Mouse (Mus musculus) forebrain, embryonic 11.5 days (tissue): ENCODE data around the gene Trmt112. TPM values are rescaled to one million over a fixed set of nuclear protein-coding genes. Genes with fewer than 3 reads are reported as not detected.

Experiments
- ATAC-seq: fragments of 200-750 bp; cut with Nextera tagmentation; replicated peaks from 2 replicates; pipeline ENCODE4 v1.8.0; 2017; ENCODE audit warnings: moderate TSS enrichment; ENCODE audit not compliant: low FRiP score
- DNase-seq: peaks from one replicate; pipeline ENCODE4 v3.0.0-alpha.2; 2017; ENCODE audit warnings: low spot score
- H3K27ac ChIP-seq: fragments of 300-500 bp; sonication (generic); 2 replicates; pipeline ENCODE4 v1.5.1; 2014; ENCODE audit warnings: low read depth, low read length
- H3K27me3 ChIP-seq: fragments of 300-500 bp; sonication (generic); 2 replicates; pipeline ENCODE4 v1.6.1; 2014; ENCODE audit warnings: mild to moderate bottlenecking, low read length, mixed read lengths; ENCODE audit not compliant: control insufficient read depth, insufficient read depth
- H3K36me3 ChIP-seq: fragments of 300-500 bp; sonication (generic); 2 replicates; pipeline ENCODE4 v1.6.1; 2014; ENCODE audit warnings: mild to moderate bottlenecking, low read length, moderate library complexity, mixed read lengths; ENCODE audit not compliant: control insufficient read depth, insufficient read depth
- H3K4me1 ChIP-seq: fragments of 300-500 bp; sonication (generic); replicated peaks from 2 replicates; pipeline ENCODE4 v1.6.1; 2014; ENCODE audit warnings: low read length, mixed read lengths; ENCODE audit not compliant: control insufficient read depth, insufficient read depth
- H3K4me2 ChIP-seq: fragments of 300-500 bp; sonication (generic); 2 replicates; pipeline ENCODE4 v1.6.1; 2014; ENCODE audit warnings: low read depth, mild to moderate bottlenecking, low read length, moderate library complexity, mixed read lengths; ENCODE audit not compliant: severe bottlenecking
- H3K4me3 ChIP-seq: fragments of 300-500 bp; sonication (generic); 2 replicates; pipeline ENCODE4 v1.5.1; 2014; ENCODE audit warnings: low read depth, low read length
- H3K9ac ChIP-seq: fragments of 300-500 bp; sonication (generic); 2 replicates; pipeline ENCODE4 v1.6.1; 2014; ENCODE audit warnings: low read length
- H3K9me3 ChIP-seq: fragments of 300-500 bp; sonication (generic); 2 replicates; pipeline ENCODE4 v1.6.1; 2016; ENCODE audit warnings: low read length, mixed read lengths; ENCODE audit not compliant: control insufficient read depth
- WGBS: fragments of 180-500 bp; shearing (Covaris S2); extraction: QIAGEN DNeasy Blood & Tissue Kit; methylation state at CpG from one replicate; pipeline ENCODE4 v1.1.7; 2014; 5-methylcytosine and 5-hydroxymethylcytosine counted together
- polyA plus RNA-seq: library from polyadenylated mRNA; unstranded; fragments of >200 nt; fragmentation: Nextera tagmentation; extraction: Ambion mirVana; gene quantifications from 2 replicates; pipeline ENCODE4 v1.2.1, GENCODE M21; 2014

Gene Trmt112
- polyA plus RNA-seq, 1 experiment from 2014 or later: 152 TPM

GRCm38 (mm10) chr19:6913036-6913435 is 3.5 kb downstream of the Trmt112 start:
- Histone ChIP-seq H3K27me3 (no peaks in the 10 kb centered on the region), H3K4me3 (no peak overlapping the region), H3K9ac (no peak overlapping the region), H3K27ac (no peak overlapping the region), H3K4me2 (no peak overlapping the region), H3K36me3 (peaks cover 7% of the 10 kb centered on the region; the same call in 1 of the 2 replicates), H3K4me1 (peaks cover 13% of the 10 kb centered on the region), H3K9me3 (no peaks in the 10 kb centered on the region)
- no peak for DNase-seq
- ATAC-seq: no peak
- 84% methylated on average over 6 of the region's 6 CpGs for WGBS

GRCm38 (mm10) chr19:6913991-6914390 is 4.5 kb downstream of the Trmt112 start:
- no peak overlapping the region for H3K9ac ChIP-seq
- DNase-seq (peak; percentile 50), ATAC-seq (no peak)
- peaks cover 4% of the 10 kb centered on the region for H3K4me1 ChIP-seq
- H3K9me3 ChIP-seq: no peaks in the 10 kb centered on the region
- WGBS: 84% methylated on average over 11 of the region's 11 CpGs
- no peaks in the 10 kb centered on the region for H3K27me3 ChIP-seq
- no peak overlapping the region for H3K27ac ChIP-seq
- no peak overlapping the region for H3K4me2 ChIP-seq
- peaks cover 7% of the 10 kb centered on the region; the same call in 1 of the 2 replicates for H3K36me3 ChIP-seq
- H3K4me3 ChIP-seq: no peak overlapping the region

- Histone ChIP-seq H3K9me3 (no peaks in the 10 kb centered on the region), H3K9ac (no peak overlapping the region), H3K4me3 (no peak overlapping the region), H3K27me3 (no peaks in the 10 kb centered on the region), H3K27ac (no peak overlapping the region), H3K4me2 (no peak overlapping the region), H3K4me1 (peaks cover 4% of the 10 kb centered on the region), H3K36me3 (peaks cover 7% of the 10 kb centered on the region; the same call in 1 of the 2 replicates)
- WGBS: 92% methylated on average over 9 of the region's 9 CpGs
- DNase-seq (no peak), ATAC-seq (no peak)
These were observed 5.0 kb downstream of the Trmt112 start for GRCm38 (mm10) chr19:6914540-6914939.

- H3K36me3 ChIP-seq: peaks cover 7% of the 10 kb centered on the region; the same call in 1 of the 2 replicates
- H3K4me2 ChIP-seq: no peak overlapping the region
- ATAC-seq (no peak), DNase-seq (peak; percentile 42)
- H3K4me1 ChIP-seq: peaks cover 8% of the 10 kb centered on the region
- H3K4me3 ChIP-seq: no peak overlapping the region
- H3K9me3 ChIP-seq: no peaks in the 10 kb centered on the region
- 86% methylated on average over 4 of the region's 4 CpGs for WGBS
- H3K9ac ChIP-seq: no peak overlapping the region
- no peaks in the 10 kb centered on the region for H3K27me3 ChIP-seq
- no peak overlapping the region for H3K27ac ChIP-seq
These were observed 5.8 kb downstream of the Trmt112 start for GRCm38 (mm10) chr19:6915276-6915675.

- Histone ChIP-seq H3K36me3 (peaks cover 7% of the 10 kb centered on the region; the same call in 1 of the 2 replicates), H3K27ac (no peak overlapping the region), H3K4me2 (no peak overlapping the region), H3K9me3 (no peaks in the 10 kb centered on the region), H3K4me1 (peaks cover 10% of the 10 kb centered on the region; the same call in 1 of the 2 replicates), H3K9ac (no peak overlapping the region), H3K4me3 (no peak overlapping the region), H3K27me3 (no peaks in the 10 kb centered on the region)
- DNase-seq (peak; percentile 36), ATAC-seq (no peak)
- WGBS: 83% methylated on average over 4 of the region's 4 CpGs
These were observed 7.0 kb downstream of the Trmt112 start for GRCm38 (mm10) chr19:6916496-6916895.

DNA sequence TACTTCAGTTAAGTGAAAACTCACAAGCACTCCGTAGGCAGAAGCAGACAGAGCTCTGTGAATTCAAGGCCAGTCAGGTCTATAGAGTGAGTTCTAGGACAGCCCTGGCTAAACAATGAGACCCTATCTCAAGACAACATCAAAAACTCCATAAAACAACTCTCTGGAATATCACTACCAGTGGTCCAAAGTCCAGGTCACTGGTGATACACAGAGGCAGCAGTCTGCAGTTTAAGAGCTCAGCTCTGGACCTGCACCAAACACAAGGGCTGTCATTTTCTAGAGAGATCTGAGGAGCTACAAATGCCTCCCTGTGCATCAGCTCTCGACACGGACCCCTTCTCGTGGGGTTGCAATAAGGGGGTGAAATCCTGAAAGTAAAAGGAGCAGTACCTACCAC is 8.8 kb downstream of the Trmt112 start:
- no peak overlapping the region for H3K4me3 ChIP-seq
- peak; percentile 31 for DNase-seq
- H3K4me1 ChIP-seq: peaks cover 14% of the 10 kb centered on the region; the same call in 1 of the 2 replicates
- no peaks in the 10 kb centered on the region; the same call in 1 of the 2 replicates for H3K36me3 ChIP-seq
- H3K9ac ChIP-seq: no peak overlapping the region
- no peak overlapping the region for H3K27ac ChIP-seq
- H3K27me3 ChIP-seq: peaks cover 9% of the 10 kb centered on the region
- WGBS: 93% methylated on average over 4 of the region's 4 CpGs
- H3K9me3 ChIP-seq: no peaks in the 10 kb centered on the region
- H3K4me2 ChIP-seq: no peak overlapping the region
- ATAC-seq: no peak

- Histone ChIP-seq H3K4me1 (peaks cover 14% of the 10 kb centered on the region; the same call in 1 of the 2 replicates), H3K27ac (no peak overlapping the region), H3K27me3 (peaks cover 18% of the 10 kb centered on the region), H3K9ac (no peak overlapping the region), H3K4me2 (no peak overlapping the region), H3K36me3 (no peaks in the 10 kb centered on the region), H3K9me3 (no peaks in the 10 kb centered on the region), H3K4me3 (no peak overlapping the region)
- DNase-seq (no peak), ATAC-seq (no peak)
These were observed 9.9 kb downstream of the Trmt112 start for GRCm38 (mm10) chr19:6919431-6919830.

DNA sequence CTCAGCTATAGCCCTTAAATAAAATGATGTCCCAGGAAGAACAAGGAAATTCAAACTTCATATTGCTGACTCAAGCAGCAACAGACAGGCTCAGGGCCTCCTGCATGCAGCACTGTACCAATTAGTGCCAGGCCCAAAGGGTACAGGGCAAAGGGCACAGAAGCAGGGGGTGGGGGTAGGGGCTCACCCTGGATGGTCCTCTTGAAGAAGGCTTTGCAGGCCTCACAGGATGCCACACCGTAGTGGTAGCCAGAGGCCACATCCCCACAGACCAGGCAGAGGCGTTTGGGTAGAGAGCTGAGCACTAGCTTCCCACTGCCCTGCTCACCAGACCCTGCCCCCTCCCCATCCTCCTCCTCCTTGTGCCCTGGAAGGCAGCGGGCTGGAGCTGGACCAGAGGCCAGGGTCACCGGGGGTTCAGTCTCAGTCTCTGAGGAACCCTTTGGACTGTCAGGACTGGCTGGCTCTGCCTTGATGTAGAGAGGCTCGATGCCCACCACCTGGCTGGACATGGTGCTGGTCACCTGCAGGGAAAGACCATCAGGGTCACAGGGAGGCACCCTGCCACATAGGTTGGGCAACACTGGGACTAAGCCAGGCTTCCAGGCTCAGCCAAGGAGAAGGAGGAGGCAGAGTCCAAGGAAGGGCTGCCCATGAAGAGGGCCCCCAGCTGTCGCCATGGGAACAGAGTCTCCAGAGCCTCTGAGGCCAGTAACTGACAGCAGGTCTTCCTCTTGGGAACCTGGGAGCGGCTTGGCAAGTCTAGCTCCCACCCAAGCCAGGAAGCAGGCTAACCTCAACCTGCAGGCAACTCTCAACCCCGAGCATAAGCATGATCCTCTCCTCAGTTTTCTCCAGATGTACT is 10.6 kb downstream of the Trmt112 start:
- peak; percentile 62 for DNase-seq
- ATAC-seq: no peak
- peak overlapping the region; percentile 86 for H3K4me3 ChIP-seq
- H3K4me2 ChIP-seq: peak overlapping the region; percentile 64; the same call in 1 of the 2 replicates
- H3K27ac ChIP-seq: no peak overlapping the region
- WGBS: 46% methylated on average over 7 of the region's 8 CpGs
- no peaks in the 10 kb centered on the region for H3K36me3 ChIP-seq
- no peaks in the 10 kb centered on the region for H3K9me3 ChIP-seq
- peaks cover 24% of the 10 kb centered on the region for H3K27me3 ChIP-seq
- peak overlapping the region; percentile 86; the same call in 1 of the 2 replicates for H3K9ac ChIP-seq
- H3K4me1 ChIP-seq: peaks cover 16% of the 10 kb centered on the region; the same call in 1 of the 2 replicates
